Mouse (Mus musculus) small intestine, adult 2 months (tissue): ENCODE results near the gene Hecw2.

Source experiments
- CTCF ChIP-seq: fragments of 200-500 bp; IDR thresholded peaks from 2 replicates; pipeline ENCODE4 v1.5.1; 2012; ENCODE audit warnings: low read depth, mild to moderate bottlenecking, control low read depth, inconsistent platforms, low read length, moderate library complexity, mixed read lengths; ENCODE audit not compliant: insufficient replicate concordance, insufficient read length; ENCODE audit errors: extremely low read depth
- POLR2A ChIP-seq: fragments of 200-500 bp; IDR thresholded peaks from 2 replicates; pipeline ENCODE4 v1.6.1; 2012; ENCODE audit warnings: low read depth, mild to moderate bottlenecking, control low read depth, inconsistent platforms, low read length, moderate library complexity

DNA sequence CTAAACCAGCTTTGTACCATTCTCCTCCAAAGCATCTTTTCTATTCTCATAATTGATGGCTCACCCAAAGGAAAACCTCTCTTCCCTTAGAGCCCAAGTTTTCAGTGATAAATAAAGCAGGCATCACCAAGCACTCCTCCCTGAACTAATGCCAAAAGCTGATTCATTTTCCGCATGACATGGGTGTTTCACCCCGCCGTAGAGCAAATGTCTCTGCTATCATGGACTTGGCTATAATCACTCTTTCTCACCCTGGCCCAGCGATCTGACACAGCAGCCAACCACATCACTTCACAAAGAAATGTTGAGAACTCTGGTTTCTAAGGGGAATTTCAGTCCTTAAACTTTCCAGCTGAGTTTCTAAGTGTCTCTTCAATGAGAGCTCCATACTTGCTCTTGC is 7.4 kb downstream of the Hecw2 start:
- TF ChIP-seq POLR2A = no peak
- no peak for TF ChIP-seq CTCF
